Mouse (Mus musculus) kidney, adult 9 months (tissue): ENCODE measurements around the gene Fam169b.
A peak's percentile ranks its signal among the peaks of the same experiment; 100 is the strongest.
"Not testable (repeated sequence)": the region's sequence is repeated elsewhere in the genome, so short reads cannot be mapped to it uniquely, and the experiment has no call there.

Experiments used
- DNase-seq: peaks from one replicate; pipeline ENCODE4 v3.0.0; 2022

Fam169b gene

DNA sequence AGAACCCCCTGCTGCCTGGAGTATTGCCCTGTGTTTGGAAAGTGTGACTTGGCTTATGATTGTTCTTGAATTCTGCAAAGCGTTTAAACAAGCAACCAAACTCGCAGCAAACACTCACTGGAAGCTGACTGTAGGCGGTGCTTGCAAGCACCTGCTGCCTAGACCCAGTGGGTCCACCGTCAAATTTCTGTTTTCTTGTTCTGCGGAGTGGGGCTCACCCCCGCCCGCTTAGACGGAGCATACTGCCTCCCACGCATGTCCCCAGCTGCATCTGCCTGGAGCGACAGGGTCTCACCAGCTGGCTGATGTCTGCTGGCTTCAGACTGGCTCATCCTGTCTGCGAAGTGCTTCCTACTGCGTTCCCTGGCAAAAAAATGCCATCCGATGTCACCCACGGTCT lies 9.1 kb upstream of the Fam169b start:
- peak; percentile 48 for DNase-seq

DNA sequence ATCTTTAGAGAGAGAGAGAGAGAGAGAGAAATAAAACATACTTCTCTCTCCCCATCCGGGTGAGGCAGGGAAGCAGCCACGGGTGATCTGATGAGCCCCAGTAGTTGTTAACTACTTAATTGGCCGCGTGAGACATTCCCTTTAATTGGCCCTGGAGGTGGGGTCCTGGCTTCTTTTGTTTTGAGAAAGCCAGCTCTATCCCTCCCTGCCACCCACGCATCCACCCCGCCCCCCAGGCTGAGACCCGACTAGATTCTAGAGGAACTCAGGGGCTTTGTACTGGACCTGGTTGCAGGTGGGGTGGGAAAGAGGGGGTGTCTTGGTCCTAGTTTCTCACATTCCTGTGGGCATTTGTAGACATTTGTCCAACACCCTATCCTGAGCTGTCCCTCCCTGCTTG lies 8.2 kb upstream of the Fam169b start:
- DNase-seq, result no peak

DNA sequence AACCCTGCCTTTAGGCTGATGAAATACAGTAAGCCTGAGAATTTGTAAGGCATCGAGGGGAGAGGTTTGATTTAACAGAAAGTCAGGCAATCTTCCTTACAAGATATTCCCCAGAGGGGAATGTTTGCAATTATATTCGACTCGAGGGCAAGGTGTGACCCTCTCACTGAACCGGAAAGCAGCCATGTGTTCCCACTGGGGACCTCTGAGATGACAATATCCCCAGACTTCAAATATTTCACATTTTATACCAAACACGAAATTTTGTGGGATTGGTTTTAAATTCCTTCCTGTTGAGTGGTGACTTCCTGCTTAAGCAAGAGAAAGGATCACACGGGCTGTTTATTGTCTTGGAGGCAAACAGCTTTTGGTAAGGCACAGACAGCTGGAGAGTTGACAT lies 6.9 kb upstream of the Fam169b start:
- DNase-seq, result no peak

DNA sequence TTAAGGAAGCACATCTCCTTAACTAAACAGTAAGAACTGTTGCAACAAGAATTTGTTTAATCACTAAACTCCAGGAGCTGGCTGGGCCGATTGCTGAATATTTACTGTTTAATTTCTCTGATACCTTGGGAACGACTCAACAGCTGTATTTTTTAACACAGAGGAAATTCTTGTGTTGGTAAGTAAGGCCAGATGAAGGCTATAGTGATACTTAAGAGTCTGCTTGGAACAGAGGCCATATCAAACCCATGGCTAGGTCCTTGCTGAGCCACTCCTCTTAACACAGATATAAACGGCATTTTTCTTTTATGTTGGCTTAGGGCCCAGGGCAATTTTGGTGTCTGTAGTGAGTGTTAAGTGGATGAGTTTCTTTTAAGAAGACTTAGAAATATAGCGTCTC lies 3.1 kb upstream of the Fam169b start:
- DNase-seq, result no peak

DNA sequence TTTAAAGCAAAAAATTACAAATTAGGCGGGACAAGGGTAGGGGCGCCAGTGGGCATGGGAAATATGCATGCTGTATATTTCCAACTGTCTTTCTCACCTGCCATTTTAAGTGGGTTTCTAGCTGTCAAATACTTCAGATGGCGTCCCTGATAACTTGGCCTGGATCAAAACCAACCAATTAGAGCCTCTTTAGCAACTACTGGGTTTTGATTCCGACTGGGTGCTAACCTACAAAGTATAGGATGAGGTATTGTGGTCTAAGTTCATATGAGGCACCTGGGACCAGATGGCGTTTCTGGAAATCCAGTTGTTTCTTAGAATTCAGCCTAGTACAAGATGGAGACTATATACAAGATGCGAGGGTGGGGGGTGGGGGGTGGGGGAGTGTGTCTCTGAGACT lies 1.8 kb upstream of the Fam169b start:
- DNase-seq, result no peak

DNA sequence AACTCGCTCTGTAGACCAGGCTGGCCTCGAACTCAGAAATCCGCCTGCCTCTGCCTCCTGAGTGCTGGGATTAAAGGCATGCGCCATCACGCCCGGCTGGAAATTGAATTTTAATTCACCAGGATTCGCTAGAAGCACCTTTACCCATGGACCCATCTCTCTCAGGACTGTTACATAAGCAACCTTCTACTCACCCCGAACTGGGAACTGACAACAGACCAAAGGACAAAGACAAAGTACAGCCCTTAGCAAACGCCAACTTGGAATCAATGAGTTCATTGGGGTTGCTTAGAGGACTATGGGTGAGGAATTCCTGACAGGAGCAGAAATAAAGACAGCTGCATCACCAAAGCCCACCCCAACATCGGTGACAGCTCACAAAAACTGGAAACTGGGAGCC lies 1.0 kb upstream of the Fam169b start:
- DNase-seq, result peak; percentile 91

DNA sequence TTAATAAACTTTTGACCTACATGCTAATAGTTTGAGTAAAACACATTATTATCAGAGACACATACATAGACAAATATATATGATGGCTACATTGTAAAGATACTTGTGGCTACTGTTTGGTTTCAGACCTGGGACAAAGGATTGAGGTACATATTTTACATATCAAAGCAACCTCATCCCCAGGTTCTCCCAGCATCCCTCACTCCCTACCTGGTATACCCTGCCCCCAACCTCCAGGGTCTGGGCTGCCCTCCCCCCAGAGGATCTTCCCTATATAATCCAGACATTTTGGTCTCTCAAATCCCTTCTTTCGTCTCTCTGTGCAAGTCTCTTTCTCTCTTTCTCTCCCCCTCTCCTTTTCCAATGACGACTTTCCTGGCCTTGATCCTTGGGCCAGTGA lies 579 bp downstream of the Fam169b start:
- DNase-seq, result no peak

DNA sequence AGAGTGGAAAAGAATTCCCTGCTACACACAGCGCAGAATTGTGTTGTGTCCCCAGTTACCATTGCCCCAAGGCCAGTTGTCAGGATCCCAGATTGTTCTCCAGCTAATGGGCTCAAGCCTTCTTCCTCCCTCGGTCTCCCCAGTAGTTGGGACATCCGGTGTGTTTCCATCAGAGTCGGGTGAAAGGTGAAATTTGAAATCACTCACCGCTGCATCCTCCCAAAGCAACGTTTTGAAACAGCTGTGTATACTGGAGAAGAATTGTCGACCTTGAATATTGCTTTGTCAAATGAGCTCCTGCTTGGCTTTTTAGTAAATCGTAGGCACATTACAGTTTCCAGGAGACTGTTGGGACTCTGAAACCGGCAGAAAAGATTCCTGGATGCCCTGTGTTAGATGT lies 1.3 kb downstream of the Fam169b start:
- DNase-seq, result no peak

DNA sequence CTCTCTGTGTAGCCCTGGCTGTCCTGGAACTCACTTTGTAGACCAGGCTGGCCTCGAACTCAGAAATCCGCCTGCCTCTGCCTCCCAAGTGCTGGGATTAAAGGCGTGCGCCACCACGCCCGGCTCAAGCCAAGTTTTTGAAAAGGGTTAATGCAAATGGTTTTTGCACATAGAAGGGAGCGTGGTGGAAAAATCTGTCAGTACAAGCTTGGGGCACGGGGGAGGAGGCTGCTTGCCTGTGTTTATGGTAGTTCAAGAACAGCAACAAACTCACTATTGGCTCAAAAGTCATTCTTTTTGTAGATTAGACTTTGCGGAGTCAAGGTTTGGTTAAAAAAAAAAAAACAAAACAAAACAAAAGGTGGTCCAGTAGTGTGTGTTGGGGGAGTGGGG lies 1.8 kb downstream of the Fam169b start:
- not testable (repeated sequence) for DNase-seq

DNA sequence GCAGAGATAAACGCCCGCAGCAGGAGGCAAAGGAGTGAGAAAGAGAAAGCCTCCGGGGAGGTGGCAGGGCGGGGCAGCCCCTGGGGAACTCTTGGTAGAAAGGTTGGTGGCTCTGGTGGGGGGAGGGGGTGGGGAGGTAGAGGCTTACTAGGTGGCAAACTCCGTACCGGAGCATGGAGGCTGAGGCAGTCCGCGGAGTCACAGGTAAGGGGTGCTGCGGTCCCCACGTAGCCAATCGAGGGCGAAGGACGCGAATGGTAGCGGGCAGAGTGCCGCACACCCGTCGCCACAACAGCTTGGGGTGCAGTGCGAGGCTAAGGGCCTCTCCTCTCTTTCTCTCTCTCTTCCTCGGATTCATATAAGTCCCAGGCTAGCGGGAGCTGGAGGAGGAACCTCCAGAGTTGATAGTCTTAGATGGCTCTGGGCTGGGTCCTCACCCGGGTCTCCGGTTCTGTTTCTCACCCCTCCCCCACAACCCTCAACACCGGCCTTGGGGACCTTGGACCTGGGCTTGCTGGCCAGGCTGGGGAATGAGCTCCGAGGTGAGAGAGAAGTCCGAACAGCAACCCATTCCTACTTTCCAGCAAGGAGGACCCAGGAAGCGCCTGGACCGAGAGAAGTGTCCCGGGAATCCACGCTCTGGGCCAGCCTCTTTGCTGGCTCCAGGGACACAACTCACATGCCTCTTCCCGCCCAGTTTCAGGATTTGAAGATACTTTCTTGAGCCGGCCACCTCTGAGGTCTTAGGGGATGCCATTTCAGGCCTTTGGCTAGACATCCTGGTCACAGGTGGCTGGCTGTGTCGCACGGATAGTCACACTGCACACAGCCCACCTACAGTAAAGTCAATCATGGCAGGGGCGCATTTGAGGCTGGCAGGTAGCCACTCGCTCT lies 2.4 kb downstream of the Fam169b start:
- peak; percentile 76 for DNase-seq

DNA sequence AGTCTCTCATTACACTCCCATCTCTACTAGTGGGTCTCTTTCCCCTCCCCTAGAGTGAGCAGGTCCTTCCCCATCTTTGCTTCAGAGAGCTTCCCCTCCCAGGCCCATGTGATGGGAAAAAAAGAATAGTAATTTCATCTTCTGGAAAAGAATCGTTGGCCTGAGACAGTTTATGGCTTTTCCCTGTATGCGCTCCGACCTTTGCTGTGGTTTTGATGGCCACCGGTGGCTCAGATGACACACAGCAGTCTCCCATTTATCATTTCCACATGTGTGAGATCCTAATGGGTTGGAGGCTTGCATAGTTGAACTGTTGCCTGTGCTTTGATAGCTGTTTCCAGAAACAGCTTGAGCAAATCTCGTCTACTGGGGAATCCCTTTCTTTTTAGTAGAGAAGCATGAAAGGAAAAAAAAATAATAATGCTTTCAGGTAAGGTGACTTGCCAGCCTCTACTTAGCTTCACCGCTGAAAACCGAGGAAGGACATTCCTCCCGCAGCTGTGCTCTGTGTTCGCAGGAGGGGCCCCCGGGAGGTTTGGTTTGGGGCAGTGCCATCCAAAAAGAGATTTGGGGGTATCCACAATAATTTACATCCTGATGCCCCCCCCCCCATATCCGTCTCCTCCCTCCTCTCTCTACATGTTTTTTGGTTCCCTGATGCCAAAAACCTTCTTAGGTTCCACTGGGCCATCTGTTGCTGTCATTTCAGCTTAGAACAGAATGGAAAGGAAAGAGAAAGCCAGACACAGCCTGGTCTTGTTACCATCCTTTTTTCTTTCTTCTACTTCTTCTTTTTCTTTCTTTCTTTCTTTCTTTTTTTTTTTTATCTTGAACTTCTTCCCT lies 3.6 kb downstream of the Fam169b start:
- DNase-seq, result no peak

DNA sequence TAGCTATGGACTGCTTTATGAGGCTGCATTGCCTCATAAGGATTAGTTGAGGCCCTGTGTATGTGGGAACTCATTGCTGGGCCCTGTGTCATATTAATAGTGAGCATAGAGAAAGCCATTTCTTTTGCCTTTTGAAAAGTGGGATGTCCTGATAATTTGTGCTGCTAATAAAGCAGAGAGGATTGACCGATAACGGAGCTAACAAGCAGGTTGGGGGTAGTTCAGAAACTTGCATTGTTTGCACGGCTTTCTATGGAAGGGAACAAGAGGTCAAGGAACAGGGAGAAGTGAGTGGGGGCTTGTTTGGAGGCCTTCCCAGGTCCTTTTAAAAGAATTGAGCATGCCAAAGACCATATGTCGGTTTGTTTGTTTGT lies 4.2 kb downstream of the Fam169b start:
- DNase-seq, result no peak

DNA sequence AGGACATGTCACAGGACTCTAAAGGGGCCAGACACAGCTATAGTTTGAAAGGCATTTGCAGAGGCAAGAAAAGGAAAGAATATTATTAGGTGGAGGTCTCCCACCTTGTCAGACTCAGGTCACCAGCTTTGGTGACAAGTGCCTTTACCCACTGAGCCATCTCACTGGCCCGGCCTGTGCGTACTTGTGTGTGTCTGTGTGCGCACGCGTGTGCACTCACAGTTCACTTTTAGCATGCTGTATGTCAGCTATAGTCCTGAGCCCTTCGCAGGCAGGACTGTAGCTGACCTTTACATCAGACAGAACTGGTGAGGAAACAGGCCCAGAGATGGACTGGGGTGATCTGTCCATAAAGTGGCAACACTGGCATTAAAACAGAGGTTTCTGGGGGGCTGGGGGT lies 4.7 kb downstream of the Fam169b start:
- DNase-seq, result no peak

DNA sequence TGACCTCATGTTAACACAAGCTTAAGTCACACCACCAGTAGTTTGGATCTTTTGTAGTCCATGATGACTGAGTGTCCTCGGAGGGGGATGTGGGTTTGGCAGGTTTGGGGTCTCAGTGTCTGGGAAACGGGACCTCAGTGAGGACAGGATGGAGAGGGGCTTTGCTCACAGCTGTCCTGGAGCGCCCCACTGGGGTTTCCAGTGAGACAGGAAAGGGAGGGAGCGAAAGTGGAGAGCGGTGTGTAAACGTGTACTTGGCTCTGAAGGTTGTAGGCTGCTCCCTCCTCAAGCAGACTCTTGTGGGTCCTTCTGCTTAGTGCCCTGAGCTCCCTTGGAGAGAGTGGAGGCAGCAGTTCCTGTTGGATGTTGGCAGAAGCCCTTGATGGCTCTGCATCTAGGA lies 5.3 kb downstream of the Fam169b start:
- no peak for DNase-seq

DNA sequence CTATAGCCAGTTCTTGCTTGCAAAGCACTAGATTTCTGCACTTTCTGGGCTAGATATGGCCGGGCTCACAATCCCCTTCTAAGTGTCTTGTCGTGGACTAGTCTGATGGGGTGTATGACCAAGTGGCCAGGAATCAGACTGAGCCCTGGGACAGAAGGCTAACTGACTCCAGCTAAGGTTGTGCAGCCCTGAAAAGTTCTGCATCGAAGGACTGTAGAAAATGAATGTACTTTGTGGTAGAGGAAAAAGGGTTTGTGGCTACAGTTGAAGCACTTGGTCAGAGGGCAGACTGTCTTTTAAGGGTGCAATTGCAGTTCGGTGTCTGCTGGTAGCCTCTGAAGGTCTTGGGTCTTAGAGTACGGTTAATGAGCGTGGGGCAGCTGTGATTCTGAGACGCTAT lies 5.8 kb downstream of the Fam169b start:
- DNase-seq, result no peak

DNA sequence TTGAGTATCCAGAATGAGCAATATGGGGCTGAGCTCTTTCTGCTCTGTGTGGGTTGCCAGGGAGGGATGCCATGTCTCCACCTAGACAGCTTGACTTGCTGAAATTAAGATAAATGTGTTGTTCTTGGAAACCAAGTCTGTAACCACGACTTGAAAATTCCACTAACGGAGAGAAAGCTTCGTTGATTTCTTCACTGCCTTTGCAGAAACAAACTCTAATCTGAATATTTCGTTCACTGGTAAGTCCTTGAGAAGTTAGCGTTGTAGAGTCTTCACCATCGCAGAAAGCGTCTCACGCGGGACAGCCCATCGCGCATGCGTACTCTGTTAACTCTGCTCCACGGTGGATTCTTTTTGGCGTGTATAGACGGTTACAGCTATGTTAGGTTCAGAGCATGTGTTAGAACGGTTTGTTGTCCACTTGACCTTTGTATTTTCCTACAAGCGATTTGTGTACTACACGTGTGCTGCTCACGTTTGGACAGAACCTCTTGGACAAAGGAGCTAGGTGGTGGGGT lies 6.8 kb downstream of the Fam169b start:
- no peak for DNase-seq

DNA sequence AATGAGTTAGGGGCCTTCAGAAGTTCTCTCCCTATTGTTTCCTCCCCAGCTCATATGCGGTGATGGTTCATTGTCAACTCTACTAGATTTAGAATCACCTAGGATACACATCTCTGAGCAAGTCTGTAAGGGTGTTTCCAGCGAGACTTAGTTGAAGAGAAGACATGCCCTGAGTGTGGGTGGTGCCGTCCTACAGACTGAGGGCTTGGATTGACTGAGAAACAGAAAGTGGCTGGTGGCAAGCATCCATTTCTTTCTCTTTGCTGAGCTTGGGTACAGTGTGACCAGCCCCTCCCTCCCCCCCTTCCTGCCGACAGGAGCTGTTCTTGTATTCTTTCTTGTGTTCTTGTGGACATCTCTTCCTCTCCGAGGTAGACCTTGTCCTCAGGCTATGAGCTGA lies 7.7 kb downstream of the Fam169b start:
- DNase-seq, result no peak

DNA sequence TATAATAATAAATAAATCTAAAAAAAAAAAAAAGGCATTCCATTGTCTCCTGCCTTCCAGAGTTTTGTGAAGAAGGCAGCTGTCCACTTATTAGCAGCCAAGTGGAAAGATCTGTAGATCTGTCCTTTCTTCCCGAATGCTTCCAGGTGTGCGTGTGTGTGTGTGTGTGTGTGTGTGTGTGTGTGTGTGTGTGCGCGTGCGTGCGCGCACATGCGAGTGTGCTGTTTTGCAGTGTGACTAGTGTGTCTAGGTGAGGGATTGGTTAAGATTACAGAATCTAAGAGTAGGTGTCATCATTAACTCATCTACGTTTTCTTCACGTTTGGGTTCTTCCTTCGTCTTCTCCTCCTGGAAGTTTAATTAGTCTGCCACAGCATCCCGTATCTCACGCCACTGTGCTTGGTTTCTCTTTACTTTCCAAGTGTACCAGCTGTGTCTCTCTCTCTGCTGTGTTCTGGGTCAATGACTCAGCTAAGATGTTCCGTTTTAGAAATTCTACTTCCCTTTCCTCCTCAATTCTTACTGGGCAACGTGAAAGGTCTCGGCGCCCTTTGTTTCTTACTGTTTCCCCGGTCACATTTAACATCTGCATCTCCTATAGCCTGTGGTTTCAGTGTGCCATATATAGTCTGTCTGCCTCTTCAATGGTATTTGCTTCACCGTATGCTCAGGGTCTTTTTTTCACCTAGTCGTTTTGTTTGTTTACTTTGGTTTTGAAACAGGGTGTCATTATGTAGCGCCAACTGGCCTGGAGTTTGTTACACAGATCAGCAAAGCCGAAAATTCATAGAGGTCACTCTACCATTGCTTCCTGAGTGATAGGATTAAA lies 8.9 kb downstream of the Fam169b start:
- no peak for DNase-seq

DNA sequence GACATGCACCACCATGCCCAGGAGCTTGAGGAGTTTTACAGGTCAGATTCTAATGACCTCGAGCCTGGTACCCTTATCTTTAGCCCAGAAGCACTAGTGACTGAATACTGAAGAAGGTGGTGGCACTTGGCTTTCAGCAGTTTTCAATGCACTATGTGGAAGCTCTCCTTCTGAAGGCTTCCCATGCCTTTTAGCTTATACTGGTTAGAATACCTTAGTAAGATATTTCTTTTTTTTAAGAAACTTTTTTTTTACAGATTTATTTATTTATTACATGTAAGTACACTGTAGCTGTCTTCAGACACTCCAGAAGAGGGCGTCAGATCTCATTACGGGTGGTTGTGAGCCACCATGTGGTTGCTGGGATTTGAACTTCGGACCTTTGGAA lies 9.5 kb downstream of the Fam169b start:
- not testable (repeated sequence) for DNase-seq

DNA sequence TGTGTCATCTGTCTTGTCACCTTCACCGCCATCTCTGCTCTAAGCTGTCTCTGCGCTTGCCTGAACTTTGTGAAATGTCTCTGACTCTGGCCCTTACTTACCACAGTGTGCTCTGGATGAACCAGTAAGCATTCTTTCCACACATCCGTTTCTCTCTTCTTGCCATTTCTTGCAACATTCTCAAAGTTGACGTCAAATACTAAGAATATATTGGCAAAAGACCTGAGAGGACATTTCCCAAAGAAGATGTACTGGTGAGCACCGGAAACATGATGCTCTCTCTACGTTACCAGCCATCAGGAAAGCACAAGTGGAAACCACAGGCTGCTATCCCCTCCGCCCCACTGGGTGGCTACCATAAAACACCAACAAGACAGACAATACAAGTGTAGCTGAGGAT lies 10.1 kb downstream of the Fam169b start:
- no peak for DNase-seq

DNA sequence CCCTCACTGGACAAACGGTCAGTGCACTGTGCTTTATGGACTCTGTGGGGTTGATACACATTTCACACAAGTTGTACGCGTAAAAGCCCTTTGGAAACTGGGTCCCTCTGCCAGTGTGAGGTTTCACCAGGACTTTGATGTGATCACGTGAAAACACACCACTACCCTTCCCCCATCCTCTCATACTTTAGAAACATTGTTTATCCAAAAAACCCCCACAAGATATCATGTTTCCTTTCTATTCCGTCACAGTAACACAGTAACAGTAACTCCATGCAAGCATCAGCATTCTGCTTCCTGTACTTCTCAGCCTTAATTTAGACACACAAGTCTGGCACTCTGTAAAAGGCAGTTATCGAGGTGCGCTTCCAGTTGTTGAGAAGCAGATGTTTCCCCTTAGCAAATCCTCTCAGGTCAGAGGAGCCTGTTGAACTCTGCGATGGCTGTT lies 12.2 kb downstream of the Fam169b start:
- peak; percentile 82 for DNase-seq

DNA sequence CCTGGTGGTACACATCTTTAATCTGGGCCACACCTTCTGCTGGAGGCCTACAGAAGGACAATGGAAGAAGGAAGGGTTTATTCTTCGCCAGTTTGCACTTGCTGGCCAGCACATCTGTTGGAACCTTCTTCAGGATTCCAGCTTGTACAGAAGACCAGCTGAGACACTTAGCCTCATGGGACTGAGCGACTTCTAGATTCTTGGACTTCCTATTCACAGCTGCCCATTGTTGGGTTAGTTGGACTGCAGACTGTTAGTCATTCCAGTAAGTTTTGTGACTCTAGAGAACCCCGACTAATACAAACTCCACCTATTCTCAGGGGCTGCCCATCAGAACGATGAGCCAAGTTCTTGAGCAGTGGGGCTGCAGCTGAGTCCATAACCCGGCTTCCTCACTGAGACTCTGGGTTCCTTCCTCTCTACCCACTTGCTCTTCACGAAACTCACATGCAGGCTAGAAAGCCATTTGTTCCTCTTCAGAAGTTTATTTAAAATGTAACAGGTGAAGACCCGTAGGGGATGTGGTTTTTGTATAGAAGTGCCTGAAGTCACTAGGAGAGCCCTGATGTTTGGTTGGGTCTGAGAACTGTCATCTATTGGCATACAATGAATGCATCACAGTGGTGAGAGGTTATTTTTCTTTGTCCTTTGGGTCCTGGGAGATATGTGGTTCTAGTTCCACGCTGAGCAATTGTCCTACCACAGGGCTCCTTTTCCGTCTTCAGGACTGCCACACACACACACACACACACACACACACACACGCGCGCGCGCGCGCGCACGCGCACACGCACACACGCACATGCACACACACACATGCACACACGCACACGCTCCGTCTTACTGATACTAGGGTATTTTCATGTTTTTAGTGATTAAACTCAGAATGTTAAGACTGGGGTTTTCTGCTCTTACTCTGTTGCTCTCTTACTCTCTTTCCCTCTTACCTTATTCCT lies 13.2 kb downstream of the Fam169b start:
- no peak for DNase-seq
